Mouse (Mus musculus) testis, adult 2 months (tissue): ENCODE data around the gene Sik1.

Experiments used
- CTCF ChIP-seq: fragments of 200-500 bp; IDR thresholded peaks from 2 replicates; pipeline ENCODE4 v1.5.1; 2012; ENCODE audit warnings: low read depth, mild to moderate bottlenecking, inconsistent platforms, low read length, moderate library complexity; ENCODE audit not compliant: control insufficient read depth, insufficient read depth, insufficient replicate concordance
- POLR2A ChIP-seq: fragments of 200-500 bp; IDR thresholded peaks from 2 replicates; pipeline ENCODE4 v1.6.1; 2012; ENCODE audit warnings: low read depth, mild to moderate bottlenecking, inconsistent platforms, low read length, moderate library complexity; ENCODE audit not compliant: control insufficient read depth

- no peak for TF ChIP-seq CTCF
- no peak for TF ChIP-seq POLR2A
Observed at GRCm38 (mm10) chr17:31888540-31888939, 32.9 kb upstream of the Sik1 start.
